ENCODE assay signal across 10 mouse cellular contexts in genomic region chr2:27915726-27916125, GRCm38 (mm10). TPM values are rescaled to one million over a fixed set of nuclear protein-coding genes. Genes with fewer than 3 reads are reported as not detected.
DNase-seq lines count a peak whose midpoint lies in the region; ATAC-seq and TF ChIP-seq lines count a peak whose summit lies in the region.
"Had no signal": no experiment of that assay in that cellular context is flagged by ENCODE, and none has a peak within 500 bp of the region (broad histone marks: within the 10 kb centered on the region; RNA-seq: fewer than 3 reads in every experiment).

No protein-coding gene starts in this region.

- H3K9me3 ChIP-seq in lung, embryonic 14.5 days (ENCODE audit: low read depth, low read length) = no peaks in the 10 kb centered on the region

- peak; percentile 37 for DNase-seq in embryo, embryonic 10 days (ENCODE audit: low spot score)
- DNase-seq in embryo, embryonic 9.5 days (ENCODE audit: extremely low spot score) = no peak
- DNase-seq in lung, embryonic 14.5 days = peak; percentile 55
- no peak for DNase-seq in lung, postnatal 25 days (ENCODE audit: low spot score)
- DNase-seq in thymus, postnatal 10 days (ENCODE audit: low spot score in 2 of 2) = peak; percentile 7 to 41
- DNase-seq in ovary, postnatal 36 days (ENCODE audit: low spot score) = no peak
- DNase-seq in urinary bladder, postnatal 36 days (ENCODE audit: low spot score in 2 of 2) = no peak
- DNase-seq: gastrocnemius, postnatal 10 days had no signal

- no peak for ATAC-seq in lung, embryonic 14.5 days (ENCODE audit: insufficient read depth)
- ATAC-seq in hematopoietic stem cell, adult 5-6 weeks (replicated peaks in 1 of 2; ENCODE audit: insufficient read depth in 1 of 2, low FRiP score in 2 of 2, low TSS enrichment in 1 of 2, low read depth in 1 of 2, poor library complexity in 2 of 2, severe bottlenecking in 2 of 2) = 0 out of 4 replicates have a peak, but pooled peaks have one; percentile 44 to 53

- peak; percentile 72 for TF ChIP-seq CTCF in lung, embryonic 14.5 days (IDR thresholded peaks at IDR 0.05; ENCODE audit: low read depth)

- H3K9ac ChIP-seq in lung, embryonic 14.5 days = no peak overlapping the region

- 51% methylated on average over 4 of the region's 4 CpGs for WGBS in lung, embryonic 14.5 days

- H3K4me3 ChIP-seq in lung, embryonic 14.5 days (ENCODE audit: low read depth, low read length) = no peak overlapping the region

- no peak overlapping the region for H3K27ac ChIP-seq in lung, embryonic 14.5 days (ENCODE audit: low read depth)

- H3K4me1 ChIP-seq in lung, embryonic 14.5 days (ENCODE audit: insufficient read depth) = no peaks in the 10 kb centered on the region; the same call in 1 of the 2 replicates

- H3K36me3 ChIP-seq in lung, embryonic 14.5 days (ENCODE audit: insufficient read depth) = no peaks in the 10 kb centered on the region

- H3K4me2 ChIP-seq in lung, embryonic 14.5 days = no peak overlapping the region

- no peaks in the 10 kb centered on the region for H3K27me3 ChIP-seq in lung, embryonic 14.5 days (ENCODE audit: insufficient read depth, low read length)
- H3K27me3 ChIP-seq: Patski had no signal

RNA-seq across cellular contexts. Expression of gene Col5a1, which starts 29.5 kb away (rescaled TPM):
- 81.7 and 83.2 TPM in 2 replicates for polyA plus RNA-seq in lung, embryonic 14.5 days (2014; fragmentation: Nextera tagmentation; extraction: Ambion mirVana)
- 0.31 and 1.1 TPM in 2 replicates for total RNA-seq in hematopoietic stem cell, adult 5-6 weeks (2017)

Comparison
In these comparisons a context has a peak if more than half of its experiments do, and no peak if none do; other contexts are left out.
1. DNase-seq: peak in embryo, embryonic 10 days (single experiment), lung, embryonic 14.5 days (single experiment) and thymus, postnatal 10 days (2 of 2); none in embryo, embryonic 9.5 days (single experiment), lung, postnatal 25 days (single experiment), ovary, postnatal 36 days (single experiment) and urinary bladder, postnatal 36 days (0 of 2).